Mouse (Mus musculus) megakaryocyte, adult 5-6 weeks (primary cell): Measurements from ENCODE around the gene Mief1. TPM values are rescaled to one million over a fixed set of nuclear protein-coding genes. Genes with fewer than 3 reads are reported as not detected.

Experiments
- ATAC-seq: 2 replicates; pipeline ENCODE4 v1.8.0; 2016; ENCODE audit warnings: mild to moderate bottlenecking, inconsistent platforms; ENCODE audit not compliant: poor library complexity, severe bottlenecking
- total RNA-seq, 2 experiments: library from RNA; stranded (forward) in 1 of 2; stranded (reverse) in 1 of 2; fragments of 153-499, 151-499 nt in 1 of 2; fragments of 221-1000, 200-1000 nt in 1 of 2; gene quantifications; 2 replicates each; pipeline versions ENCODE4 v1.2.3 to v1.2.4; 2015 to 2017

The Mief1 gene
- total RNA-seq, 2 experiments from 2014 or later = 12.3 to 17.5 TPM

DNA sequence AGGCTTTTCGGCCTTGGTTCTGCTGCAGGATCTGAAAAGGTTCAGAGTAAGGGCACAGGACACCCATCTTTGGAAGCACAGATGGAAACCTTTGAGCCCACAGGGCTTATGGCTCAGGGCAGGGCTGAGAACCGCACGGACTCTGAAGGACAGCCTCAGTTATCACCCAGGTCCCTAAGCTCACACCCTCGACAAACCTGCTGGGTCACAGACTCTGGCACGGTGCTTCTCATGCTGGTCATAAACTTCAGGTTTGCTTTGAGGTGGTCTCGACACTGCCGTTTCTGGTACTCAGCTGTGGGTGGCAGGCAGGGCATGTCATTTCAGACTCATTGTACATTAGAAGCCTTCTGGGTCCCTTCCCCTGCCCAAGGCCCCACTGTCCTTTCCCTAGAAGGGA, 27.3 kb downstream of the Mief1 start:
- ATAC-seq = no peak

- peak; percentile 95 for ATAC-seq
Measured at GRCm38 (mm10) chr15:80263610-80264575, 30.1 kb downstream of the Mief1 start, which contains the start of gene Rps19bp1. Gene Rps19bp1, minus strand, starts transcription at chr15:80264315.

DNA sequence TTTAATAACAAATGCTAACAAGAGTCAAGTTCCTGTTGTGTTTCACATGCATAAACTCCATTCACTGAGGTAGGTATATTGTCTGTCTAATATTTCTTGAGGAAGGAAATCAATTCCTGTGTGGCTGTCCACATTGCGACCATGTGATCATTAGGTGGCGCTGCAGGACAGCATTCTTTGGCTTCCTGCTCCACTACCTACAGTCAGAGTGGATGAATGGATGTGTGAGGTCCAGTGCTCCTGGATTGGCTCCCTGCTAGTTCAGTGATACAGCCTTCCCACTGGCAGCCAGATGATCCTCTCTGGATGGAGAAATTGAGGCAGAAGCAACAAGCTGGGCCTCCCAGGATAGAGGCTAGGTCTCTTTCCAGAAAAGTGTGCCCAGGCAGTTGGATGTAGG, 32.5 kb downstream of the Mief1 start:
- peak; percentile 62 for ATAC-seq

DNA sequence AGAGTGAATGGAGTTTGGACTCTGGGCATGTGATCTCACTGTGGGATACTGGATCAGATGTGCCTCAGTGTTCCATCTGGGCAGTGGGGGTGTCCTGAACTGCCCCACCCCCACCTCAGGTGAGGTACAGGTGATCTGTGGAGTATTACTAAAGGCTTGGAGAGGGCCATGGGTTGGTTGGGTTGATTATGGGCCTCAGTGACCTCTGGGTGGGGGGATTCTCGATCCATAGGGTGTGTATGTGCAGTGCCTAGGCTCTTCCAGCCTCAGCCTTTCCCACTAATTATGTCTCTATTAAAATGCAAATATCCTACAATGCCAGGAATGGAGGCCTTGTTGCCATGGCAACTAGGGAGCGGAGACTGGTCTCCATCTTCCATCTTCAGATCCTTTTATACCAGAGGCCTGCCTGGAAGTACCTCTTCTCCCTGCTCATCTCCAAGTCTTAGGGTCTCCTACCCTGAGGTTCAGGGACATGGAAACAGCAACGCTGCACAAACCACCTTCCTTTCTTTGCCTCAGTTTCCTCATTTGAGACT, 38.1 kb downstream of the Mief1 start:
- no peak for ATAC-seq

DNA sequence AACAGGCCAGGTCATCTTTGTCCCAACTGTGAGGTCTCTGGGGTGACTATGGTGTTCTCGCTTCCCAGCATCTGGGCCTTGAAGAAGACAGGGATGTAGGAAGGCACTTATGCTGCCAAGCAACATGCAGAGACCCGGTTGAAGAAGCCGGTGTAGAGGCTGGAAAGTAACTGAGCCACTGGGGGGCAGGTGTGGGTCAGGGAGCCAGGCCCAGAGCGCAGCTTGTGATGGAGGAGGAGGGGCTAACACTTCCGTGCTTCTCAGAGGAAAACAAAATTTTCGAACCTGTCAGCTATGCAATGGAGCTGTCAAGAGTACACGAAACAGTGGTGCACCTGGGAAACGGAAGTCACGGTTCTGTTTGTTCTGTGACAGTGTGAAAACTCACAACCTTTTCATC, 43.3 kb downstream of the Mief1 start:
- no peak for ATAC-seq

DNA sequence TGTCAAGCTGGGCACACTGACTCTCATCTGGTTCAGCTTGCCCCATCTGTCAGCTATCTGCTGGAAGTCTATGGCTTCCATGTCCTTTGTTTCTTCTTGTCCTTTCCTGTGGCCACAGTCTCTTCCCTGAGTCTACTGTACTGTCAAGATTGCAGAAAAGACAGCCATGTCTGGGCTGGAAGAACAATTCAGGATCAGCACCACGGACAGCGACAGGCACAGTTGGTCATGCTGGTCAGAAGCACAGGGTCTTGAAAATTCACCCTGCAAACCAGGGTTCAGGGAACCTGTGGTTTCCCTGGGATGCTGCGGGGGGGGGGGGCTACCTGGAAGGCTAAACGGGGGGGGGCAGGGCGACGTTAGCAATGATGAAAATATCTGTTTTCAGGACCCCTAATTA, 43.8 kb downstream of the Mief1 start:
- no peak for ATAC-seq

DNA sequence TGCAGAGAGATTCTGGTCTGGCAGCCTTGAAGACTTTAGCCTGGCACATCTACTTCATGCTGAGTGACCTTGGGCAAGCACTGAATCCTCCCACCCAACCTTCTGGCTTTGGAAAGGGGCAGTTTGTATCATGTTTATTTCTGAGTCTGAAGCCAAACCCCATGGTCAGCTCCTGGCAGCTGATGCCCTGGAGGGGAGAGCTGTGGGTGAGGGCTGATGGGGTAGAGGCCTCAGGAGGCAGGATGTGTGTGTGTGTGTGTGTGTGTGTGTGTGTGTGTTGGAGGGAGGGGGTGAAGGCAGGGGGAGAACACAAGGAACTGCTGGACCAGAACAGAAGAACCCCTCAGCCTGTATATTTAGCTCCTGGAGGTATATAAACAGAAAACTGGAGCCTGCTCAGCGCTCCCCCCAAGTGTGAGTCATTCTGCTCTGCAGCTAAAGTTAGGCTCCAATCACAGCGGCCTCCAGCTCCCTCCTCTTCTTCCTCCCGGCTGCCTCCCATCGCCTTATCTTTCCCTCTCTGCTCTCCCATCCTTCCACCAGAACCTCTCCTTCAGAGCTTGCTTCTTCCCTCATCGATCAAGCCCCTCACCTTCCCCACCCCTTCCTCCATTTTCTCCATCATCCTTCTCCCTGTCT, 44.4 kb downstream of the Mief1 start:
- no peak for ATAC-seq

GRCm38 (mm10) chr15:80279053-80279452, 45.2 kb downstream of the Mief1 start:
- no peak for ATAC-seq

DNA sequence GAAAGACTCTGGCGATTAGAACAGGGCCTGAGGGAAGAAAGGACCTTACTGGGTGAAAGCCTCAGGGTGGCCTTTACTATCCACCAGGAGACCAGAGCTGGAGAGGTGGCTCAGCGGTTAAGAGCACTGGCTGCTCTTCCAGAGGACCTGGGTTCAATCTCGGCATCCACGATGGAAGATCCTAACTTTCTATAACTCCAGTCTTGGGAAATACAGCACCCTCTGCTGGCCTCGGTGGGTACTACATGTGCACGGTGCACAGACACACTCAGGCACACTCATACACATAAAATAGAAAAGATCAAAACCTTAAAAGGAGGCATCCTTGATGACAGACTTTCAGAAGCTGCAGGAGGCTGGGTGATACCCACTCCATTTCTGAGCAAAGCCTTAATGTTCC, 46.8 kb downstream of the Mief1 start:
- peak; percentile 49; the same call in 1 of the 2 replicates for ATAC-seq

DNA sequence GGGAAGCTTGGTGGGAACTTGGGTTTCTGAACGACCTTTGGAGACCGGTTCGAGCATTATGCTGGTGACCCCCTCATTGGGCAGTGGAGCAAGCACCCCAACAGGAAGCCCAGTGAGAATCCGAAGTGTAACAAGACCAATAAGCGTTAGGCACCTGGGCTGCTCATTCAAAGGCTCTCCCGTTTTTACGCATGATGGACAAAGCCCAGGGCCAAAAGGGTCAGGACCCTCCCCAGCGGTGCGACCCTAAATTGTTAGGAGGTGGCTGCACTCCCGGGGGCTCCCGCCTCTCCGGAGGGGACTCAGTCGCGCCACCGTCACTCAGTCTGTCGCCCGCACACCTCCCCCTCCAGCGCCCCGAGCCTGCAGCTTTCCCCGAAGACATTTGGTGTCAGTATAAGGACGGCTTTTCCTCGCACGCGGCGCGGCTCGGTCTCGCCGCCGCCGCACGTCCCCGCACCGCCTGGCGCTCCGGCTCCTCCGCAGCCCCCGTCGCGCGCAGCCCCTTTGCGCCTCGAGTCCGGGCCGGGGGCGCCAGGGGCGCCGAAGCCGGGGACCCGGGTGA, 53.1 kb downstream of the Mief1 start, which contains the start of gene Cacna1i:
Gene Cacna1i, plus strand, starts transcription at position 388 of the 565 bp plus-strand sequence.
- ATAC-seq = no peak

- ATAC-seq = no peak
Measured at GRCm38 (mm10) chr15:80288036-80288435, 54.2 kb downstream of the Mief1 start.

GRCm38 (mm10) chr15:80289436-80289835, 55.6 kb downstream of the Mief1 start:
- peak; percentile 59; the same call in 1 of the 2 replicates for ATAC-seq

- ATAC-seq = no peak
Measured at GRCm38 (mm10) chr15:80297146-80297545, 63.3 kb downstream of the Mief1 start.

Other genes starting within 250 kb of the Mief1 start
- 1.3 and 1.6 TPM in 2 replicates for gene Pdgfb, start 219.0 kb upstream of the Mief1 start, total RNA-seq (2015)
- 0.40 and 1.7 TPM in 2 replicates for gene Pdgfb, start 219.0 kb upstream of the Mief1 start, total RNA-seq (2017)
- 3.2 and 3.9 TPM in 2 replicates for gene Syngr1, start 142.7 kb upstream of the Mief1 start, total RNA-seq (2015)
- gene Syngr1, start 142.7 kb upstream of the Mief1 start, total RNA-seq (2017) = 0.08 and 0.22 TPM in 2 replicates
- 965 and 1,027 TPM in 2 replicates for gene Rpl3, start 142.2 kb upstream of the Mief1 start, total RNA-seq (2015)
- 1,404 and 1,498 TPM in 2 replicates for gene Rpl3, start 142.2 kb upstream of the Mief1 start, total RNA-seq (2017)
- 3.8 and 6.9 TPM in 2 replicates for gene Tab1, start 100.9 kb upstream of the Mief1 start, total RNA-seq (2015)
- gene Tab1, start 100.9 kb upstream of the Mief1 start, total RNA-seq (2017) = 13.5 and 14.5 TPM in 2 replicates
- not detected in 2 replicates for gene Mgat3, start 60.3 kb upstream of the Mief1 start, total RNA-seq (2015)
- not detected in 2 replicates for gene Mgat3, start 60.3 kb upstream of the Mief1 start, total RNA-seq (2017)
- 2.4 and 9.5 TPM in 2 replicates for gene AC140267.1, start 1.8 kb downstream of the Mief1 start, total RNA-seq (2015)
- gene AC140267.1, start 1.8 kb downstream of the Mief1 start, total RNA-seq (2017) = not detected in 2 replicates
- gene Atf4, start 21.2 kb downstream of the Mief1 start, total RNA-seq (2015) = 172 and 184 TPM in 2 replicates
- 253 and 263 TPM in 2 replicates for gene Atf4, start 21.2 kb downstream of the Mief1 start, total RNA-seq (2017)
- gene Rps19bp1, start 30.3 kb downstream of the Mief1 start, total RNA-seq (2015) = 32.9 and 35.4 TPM in 2 replicates
- 12.6 and 20.3 TPM in 2 replicates for gene Rps19bp1, start 30.3 kb downstream of the Mief1 start, total RNA-seq (2017)
- gene Cacna1i, start 53.2 kb downstream of the Mief1 start, total RNA-seq (2015) = 0.02 TPM in 1 of 2 replicates, not detected in the other
- gene Cacna1i, start 53.2 kb downstream of the Mief1 start, total RNA-seq (2017) = not detected in 2 replicates